Mouse (Mus musculus): ENCODE data around the gene Ncapd2. TPM values are rescaled to one million over a fixed set of nuclear protein-coding genes. Genes with fewer than 3 reads are reported as not detected.

The Ncapd2 gene
- total and polyA plus RNA-seq, 3 experiments: 79.6 to 301 (median 147) TPM

DNA sequence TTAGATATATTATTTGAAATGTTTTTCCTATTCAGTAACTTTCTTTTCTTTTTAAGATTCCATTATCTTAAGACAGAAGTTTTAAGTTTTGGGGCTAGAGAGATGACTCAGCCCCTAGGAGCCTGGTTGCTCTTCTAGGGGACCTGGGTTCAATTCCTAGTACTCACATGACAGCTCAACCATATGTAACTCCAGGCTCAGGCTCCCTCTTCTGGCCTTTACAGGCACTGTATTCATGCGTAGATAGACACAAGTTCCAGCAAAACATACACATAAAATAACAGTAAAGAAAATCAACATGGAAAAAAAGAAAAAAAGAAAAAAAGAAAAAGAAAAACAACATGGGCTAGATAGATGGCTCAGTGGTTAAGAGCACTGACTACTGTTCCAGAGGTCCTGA lies 18.9 kb upstream of the Ncapd2 start:
- no peaks in the 10 kb centered on the region for H3K4me1 ChIP-seq (ENCODE audit: control insufficient read depth in 1 of 2, insufficient read depth in 2 of 2)
- no peaks in the 10 kb centered on the region for H3K36me3 ChIP-seq (replicated peaks in 1 of 2; ENCODE audit: control insufficient read depth in 1 of 2, insufficient read depth in 1 of 2, low read length in 1 of 2)
- H3K79me2 ChIP-seq (replicated peaks; ENCODE audit: control insufficient read depth, extremely low read depth, insufficient read depth, poor library complexity, severe bottlenecking): no peaks in the 10 kb centered on the region
- in situ Hi-C loops (cut with MboI; ENCODE audit: low pct_ligation_motif_present, low pct_unique_long_range_greater_than_20kb, low sequenced_read_pairs) (no loop called here), dilution Hi-C loops (cut with MboI; ENCODE audit: extremely low pct_ligation_motif_present, extremely low pct_unique_long_range_greater_than_20kb, low sequenced_read_pairs) (no loop called here)
- no peak overlapping the region for H3K9ac ChIP-seq (ENCODE audit: insufficient read depth, low read depth)
- TF ChIP-seq ZKSCAN1 (IDR thresholded peaks at IDR 0.05; ENCODE audit: borderline replicate concordance, low read depth, low read length) (no peak), CTCF (conservative IDR thresholded peaks at IDR 0.05 in 1 of 2, IDR thresholded peaks at IDR 0.05 in 1 of 2; ENCODE audit: low read depth in 2 of 2, low read length in 2 of 2) (peak in 1 of 2 experiments; percentile 35; a peak in 1 of 4 replicates), MAFK (IDR thresholded peaks at IDR 0.05; ENCODE audit: insufficient replicate concordance, low read length) (no peak), UBTF (IDR thresholded peaks at IDR 0.05; ENCODE audit: low read depth, low read length) (no peak), JUN (IDR thresholded peaks at IDR 0.05; ENCODE audit: insufficient read depth, low read depth, low read length) (no peak), SIN3A (IDR thresholded peaks at IDR 0.05; ENCODE audit: low read length) (no peak), TBP (conservative IDR thresholded peaks at IDR 0.05; ENCODE audit: low read depth, low read length) (no peak), RAD21 (IDR thresholded peaks at IDR 0.05; ENCODE audit: low read depth, low read length) (peak; percentile 13), MAZ (IDR thresholded peaks at IDR 0.05; ENCODE audit: low read depth, low read length) (no peak), RCOR1 (conservative IDR thresholded peaks at IDR 0.05; ENCODE audit: low read depth, low read length) (no peak), ZNF384 (IDR thresholded peaks at IDR 0.05; ENCODE audit: low read depth, low read length) (no peak), POLR2AphosphoS2 (IDR thresholded peaks at IDR 0.05; ENCODE audit: low read depth, low read length) (no peak), ZMIZ1 (IDR thresholded peaks at IDR 0.05; ENCODE audit: low read depth, low read length) (no peak), E2F4 (IDR thresholded peaks at IDR 0.05; ENCODE audit: insufficient replicate concordance, low read depth, low read length) (no peak)
- no peak overlapping the region for H3K27ac ChIP-seq (ENCODE audit: insufficient read depth, low read depth)
- no peak overlapping the region for H3K4me3 ChIP-seq (replicated peaks in 1 of 3; ENCODE audit: low read depth in 2 of 3, low read length in 2 of 3, poor library complexity in 1 of 3)
- H3K27me3 ChIP-seq (replicated peaks): peaks cover 37% of the 10 kb centered on the region
- peaks cover 7% of the 10 kb centered on the region for H3K9me3 ChIP-seq (replicated peaks; ENCODE audit: low read length)
- H3K4me2 ChIP-seq (ENCODE audit: insufficient read depth, low read depth, poor library complexity, severe bottlenecking): no peak overlapping the region
- DNase-seq (ENCODE audit: extremely low read depth): no peak

DNA sequence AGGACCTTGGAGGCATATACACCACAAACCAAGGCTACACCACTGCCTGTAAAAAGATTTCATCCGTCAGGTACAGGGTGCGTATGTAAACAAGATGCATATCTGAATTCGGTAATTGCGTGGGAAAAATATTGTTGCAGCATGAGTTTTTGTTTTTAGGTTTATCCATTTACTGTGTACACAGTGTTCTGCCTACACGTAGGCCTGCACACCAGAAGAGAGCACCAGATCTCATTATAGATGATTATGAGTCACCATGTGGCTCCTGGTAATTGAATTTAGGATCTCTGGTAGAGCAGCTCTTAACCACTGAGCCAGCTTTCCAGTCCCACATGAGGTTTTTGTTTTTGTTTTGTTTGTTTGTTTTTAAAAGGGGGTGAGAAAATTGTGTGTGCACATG lies 5.7 kb upstream of the Ncapd2 start:
- H3K27me3 ChIP-seq (replicated peaks): no peaks in the 10 kb centered on the region
- no peaks in the 10 kb centered on the region for H3K9me3 ChIP-seq (replicated peaks; ENCODE audit: low read length)
- in situ Hi-C loops (cut with MboI; ENCODE audit: low pct_ligation_motif_present, low pct_unique_long_range_greater_than_20kb, low sequenced_read_pairs): no loop called here
- peaks cover 14% of the 10 kb centered on the region for H3K79me2 ChIP-seq (replicated peaks; ENCODE audit: control insufficient read depth, extremely low read depth, insufficient read depth, poor library complexity, severe bottlenecking)
- H3K9ac ChIP-seq (ENCODE audit: insufficient read depth, low read depth): no peak overlapping the region
- no peak overlapping the region for H3K4me3 ChIP-seq (replicated peaks in 1 of 3; ENCODE audit: low read depth in 2 of 3, low read length in 2 of 3, poor library complexity in 1 of 3)
- no peak for DNase-seq (ENCODE audit: extremely low read depth)
- H3K4me2 ChIP-seq (ENCODE audit: insufficient read depth, low read depth, poor library complexity, severe bottlenecking): no peak overlapping the region
- peaks cover 2 to 24% of the 10 kb centered on the region in 2 experiments for H3K36me3 ChIP-seq (replicated peaks in 1 of 2; ENCODE audit: control insufficient read depth in 1 of 2, insufficient read depth in 1 of 2, low read length in 1 of 2)
- TF ChIP-seq E2F4 (IDR thresholded peaks at IDR 0.05; ENCODE audit: insufficient replicate concordance, low read depth, low read length): no peak
- TF ChIP-seq POLR2AphosphoS2 (IDR thresholded peaks at IDR 0.05; ENCODE audit: low read depth, low read length): no peak
- TF ChIP-seq GABPA (IDR thresholded peaks at IDR 0.05; ENCODE audit: insufficient replicate concordance, low read depth, low read length): no peak
- dilution Hi-C loops (cut with MboI; ENCODE audit: extremely low pct_ligation_motif_present, extremely low pct_unique_long_range_greater_than_20kb, low sequenced_read_pairs): no loop called here
- peaks cover 0 to 9% of the 10 kb centered on the region in 2 experiments; a peak in 1 of 4 replicates for H3K4me1 ChIP-seq (ENCODE audit: control insufficient read depth in 1 of 2, insufficient read depth in 2 of 2)
- H3K27ac ChIP-seq (ENCODE audit: insufficient read depth, low read depth): no peak overlapping the region

All from CH12.LX (cell line).